Mouse (Mus musculus) bone marrow macrophage, adult 2 months (primary cell): ENCODE measurements at regions not wholly inside any gene's neighbourhood (a gene's known extent, or its start where the extent isn't known, plus 50 kb on each side); places are given as distances from the start of the nearest gene placed in this dataset.

Experiments used
- CTCF ChIP-seq: IDR thresholded peaks from 2 replicates; pipeline ENCODE4 v1.5.1; 2012; ENCODE audit warnings: low read depth, mild to moderate bottlenecking, low read length, moderate library complexity
- POLR2A ChIP-seq: IDR thresholded peaks from 2 replicates; pipeline ENCODE4 v1.6.1; 2012; ENCODE audit warnings: mild to moderate bottlenecking, low read depth, low read length, borderline replicate concordance

- TF ChIP-seq CTCF (no peak), POLR2A (no peak)
Observed at GRCm38 (mm10) chr1:128658802-128659201, 66.7 kb upstream of the Cxcr4 start.
